Mouse (Mus musculus) neural tube, embryonic 10.5 days (tissue): ENCODE measurements around the gene Adig.

Experiments used
- DNase-seq: peaks from one replicate; pipeline ENCODE4 v3.0.0-alpha.2; 2017; ENCODE audit warnings: low spot score; ENCODE audit errors: extremely low spot score

The Adig gene

DNA sequence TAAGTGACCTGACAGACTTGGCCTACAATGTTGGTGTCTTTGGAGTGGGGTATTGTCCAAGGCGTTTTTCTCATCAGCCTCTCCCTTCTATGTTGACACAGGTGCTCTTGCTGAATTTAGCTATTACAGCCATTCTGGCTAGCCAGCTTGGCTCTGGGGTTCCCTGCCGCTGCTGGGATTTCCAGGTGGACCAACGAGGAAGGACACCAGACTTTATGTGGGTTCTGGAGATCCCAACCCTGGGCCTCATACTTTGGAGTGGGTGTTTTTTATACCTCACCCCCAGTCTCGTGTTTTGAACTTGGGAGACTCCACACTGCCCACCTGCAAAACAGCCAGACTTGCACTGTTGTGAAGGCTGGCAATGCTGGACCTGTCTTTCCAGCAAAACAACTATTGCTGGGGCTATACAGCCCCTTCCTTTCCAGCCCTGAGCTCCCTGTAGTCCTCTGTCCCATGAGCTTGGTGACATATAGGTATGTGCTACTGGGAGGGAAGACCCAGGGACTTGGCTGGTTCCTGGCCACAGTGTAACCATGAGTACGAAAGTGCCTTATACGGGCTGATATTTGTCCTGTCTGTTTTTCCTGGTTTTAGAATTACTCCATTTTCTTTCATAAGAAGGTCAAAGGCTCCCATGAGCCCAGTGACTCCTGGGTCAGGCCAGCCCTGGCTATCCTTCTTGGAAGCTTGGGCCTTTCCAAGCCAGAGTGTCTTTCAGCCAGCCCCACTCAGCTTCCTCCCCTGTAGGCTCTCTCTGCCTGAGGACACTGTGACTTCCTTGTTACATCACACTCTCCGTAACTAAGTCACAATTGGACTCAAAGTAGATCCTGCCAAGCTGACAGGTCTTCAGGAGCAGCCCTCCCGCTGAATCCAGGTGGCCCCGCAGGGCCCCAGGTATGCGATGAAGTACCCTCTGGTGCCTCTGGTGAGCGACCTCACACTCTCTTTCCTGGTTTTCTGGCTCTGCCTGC is at the start of gene Adig:
Gene Adig (plus strand): TSS at position 777 of the 977 bp plus-strand sequence.
- no peak for DNase-seq

DNA sequence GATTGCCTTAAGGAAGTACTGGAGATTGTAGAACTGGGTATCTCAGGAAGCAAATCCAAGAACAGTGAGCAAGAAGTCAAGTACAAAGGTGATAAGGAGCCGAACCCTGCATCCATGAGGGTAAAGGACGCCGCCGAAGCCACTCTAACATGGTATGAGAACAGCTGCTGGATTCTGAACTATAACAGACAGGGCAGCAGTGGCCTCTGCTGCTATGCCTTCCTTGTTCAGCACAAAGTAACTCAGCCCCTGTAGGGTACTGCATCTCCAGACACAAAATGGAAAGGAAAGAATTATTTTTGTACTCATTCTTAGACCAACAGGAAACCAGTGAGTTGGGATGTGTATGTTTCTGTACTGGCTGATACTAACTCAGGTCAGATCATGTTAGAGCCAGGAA is 46.0 kb upstream of the Adig start:
- no peak for DNase-seq

DNA sequence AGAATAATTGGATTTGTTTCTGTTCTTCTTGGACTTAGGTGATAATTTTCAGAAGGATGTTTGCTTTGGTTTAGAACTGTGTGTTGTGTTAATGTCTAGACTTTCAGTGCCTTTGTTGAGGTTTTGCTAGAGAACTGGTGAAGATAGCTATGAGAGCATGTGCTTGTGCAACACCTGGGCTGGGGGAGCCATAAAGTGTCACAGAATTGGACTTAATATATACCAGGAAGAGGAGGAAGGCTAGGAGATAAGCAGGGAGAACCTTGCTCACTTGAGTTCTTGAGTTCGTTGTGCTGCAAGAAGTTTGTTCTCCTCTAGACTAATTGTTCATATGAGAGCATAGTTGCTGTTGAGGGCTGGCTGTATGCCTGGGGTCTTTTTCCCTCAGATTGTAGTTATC is 44.8 kb upstream of the Adig start:
- DNase-seq = no peak

DNA sequence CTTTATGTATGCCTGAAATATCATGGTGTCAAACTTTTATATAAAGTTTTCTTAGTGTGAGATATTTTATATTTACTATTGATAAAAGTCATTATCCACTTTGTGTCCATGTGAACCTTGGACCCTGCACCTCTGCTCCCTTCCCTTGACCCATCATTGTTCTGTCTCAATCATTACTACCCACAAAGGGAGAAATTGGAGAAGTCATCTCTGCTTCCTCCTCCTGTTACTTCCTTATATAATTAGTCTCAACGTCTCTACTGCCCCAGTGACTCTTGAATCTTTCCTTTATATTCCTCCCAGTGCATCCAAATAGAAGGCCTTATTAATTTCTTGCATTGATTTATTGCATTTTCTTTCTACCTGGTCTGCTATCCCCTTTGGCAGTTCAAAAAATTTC is 40.0 kb upstream of the Adig start:
- no peak for DNase-seq

DNA sequence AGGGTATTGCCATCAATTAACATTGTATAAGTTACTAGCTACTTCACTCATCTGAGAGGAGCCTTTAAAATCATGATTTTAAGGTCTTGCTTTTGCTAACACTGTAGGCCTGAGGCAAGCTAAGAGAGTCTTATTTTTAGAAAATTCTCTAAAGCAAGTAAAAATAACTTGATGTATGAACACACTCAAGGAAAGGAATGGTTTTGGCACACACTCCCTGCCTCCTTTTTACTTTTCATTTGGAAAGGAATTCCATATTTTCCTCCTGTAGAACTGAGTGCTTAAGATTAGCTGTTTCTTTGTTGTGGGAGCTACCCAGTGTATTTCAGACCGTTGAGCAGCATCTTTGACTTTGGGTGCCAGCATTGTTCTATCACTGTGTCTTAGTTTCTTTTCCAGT is 28.3 kb upstream of the Adig start:
- DNase-seq = no peak

DNA sequence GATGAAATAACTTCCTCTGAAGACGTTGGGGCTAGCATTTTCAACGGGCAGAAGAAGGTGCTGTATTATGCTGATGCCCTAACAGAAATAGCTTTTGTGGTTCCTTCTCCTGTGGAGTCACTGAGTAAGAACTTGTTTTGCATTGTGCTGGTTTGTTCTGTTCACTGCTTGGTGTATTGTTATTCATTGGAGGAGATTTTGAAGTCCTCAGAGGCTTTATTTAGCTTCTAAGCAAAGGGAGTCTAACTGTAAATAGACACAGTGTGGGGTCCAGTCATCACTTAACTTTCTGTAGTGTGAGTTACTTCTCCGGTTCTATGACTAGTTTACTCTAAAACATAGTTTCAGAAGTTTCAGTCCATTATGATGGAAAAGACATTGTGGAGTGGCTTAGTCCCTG is 24.8 kb upstream of the Adig start:
- DNase-seq = no peak

DNA sequence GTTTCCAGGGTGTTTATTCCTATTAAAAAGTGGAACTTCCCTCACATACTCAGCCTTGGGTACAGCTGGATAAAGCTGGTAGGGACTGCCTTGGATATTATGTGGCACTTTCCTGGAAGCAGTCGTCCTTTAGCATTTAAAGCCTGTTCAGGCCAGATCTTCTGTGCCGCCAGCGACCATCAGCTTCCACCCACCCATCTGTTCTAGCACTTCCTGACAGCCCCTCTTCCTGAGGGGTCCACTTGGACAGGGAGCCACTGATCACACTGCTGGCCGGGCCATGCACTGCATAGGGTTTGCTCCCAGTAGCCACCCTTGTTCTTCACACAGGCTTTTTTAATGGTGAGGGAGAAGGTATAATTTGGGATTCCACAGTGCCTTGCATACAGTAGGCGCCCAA is 4.0 kb upstream of the Adig start:
- no peak for DNase-seq

DNA sequence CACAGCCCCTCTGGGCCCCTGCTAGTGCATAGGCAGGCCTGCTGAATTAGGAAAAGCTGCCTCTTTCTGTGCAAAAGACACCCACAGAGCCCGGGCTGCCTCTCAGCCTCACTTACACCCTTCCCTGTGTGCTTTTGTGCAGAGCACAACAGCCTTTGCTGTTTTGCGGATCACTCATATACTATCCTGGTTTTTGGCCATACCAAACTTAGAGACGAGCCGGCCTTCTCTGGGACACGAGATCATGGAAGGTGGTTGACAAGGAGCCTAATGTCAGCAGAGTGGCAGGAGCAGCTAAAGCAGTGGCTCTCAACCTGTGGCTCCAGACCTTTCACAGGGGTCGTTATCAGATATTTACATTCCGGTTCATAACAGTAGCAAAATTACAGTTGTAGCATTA is 814 bp downstream of the Adig start:
- DNase-seq = no peak

DNA sequence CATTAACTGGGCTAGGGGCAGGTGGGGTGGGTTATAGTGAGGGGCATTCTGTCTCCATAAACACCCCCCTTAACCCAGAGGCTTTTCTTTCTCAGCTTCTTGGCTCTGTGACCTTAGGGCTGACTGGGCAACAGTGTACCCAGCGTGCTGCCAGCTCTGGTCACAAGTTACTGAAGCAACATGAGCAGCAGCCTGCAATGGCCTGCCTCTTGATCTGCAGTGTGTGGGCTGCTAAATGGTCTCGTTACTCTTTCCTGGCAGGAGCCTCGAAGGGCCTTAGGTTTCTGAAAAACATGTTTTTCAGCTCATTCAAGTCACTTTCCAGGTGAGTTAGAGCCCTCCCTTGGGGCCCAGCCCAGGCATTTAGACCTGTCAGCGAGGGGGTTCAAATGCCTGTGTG is 1.3 kb downstream of the Adig start:
- no peak for DNase-seq

DNA sequence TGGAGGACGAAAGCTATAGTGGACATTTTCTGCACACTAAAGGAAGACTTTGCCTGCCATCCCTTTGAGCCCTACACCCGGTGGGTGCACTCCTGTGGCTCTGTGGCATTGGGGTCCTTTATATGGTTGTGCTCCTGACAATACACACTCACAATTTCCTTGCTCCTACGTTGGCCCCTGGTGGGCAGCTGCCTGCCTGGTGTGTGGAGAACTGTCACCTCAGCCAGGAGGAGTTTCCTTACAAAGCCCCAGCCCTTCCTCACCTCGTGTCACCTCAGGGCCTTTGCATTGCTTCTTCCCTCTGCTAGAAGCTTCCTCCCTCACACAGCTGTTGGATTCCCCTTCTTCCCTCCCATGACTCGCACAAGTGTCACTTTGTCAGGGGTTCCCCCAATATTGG is 4.1 kb downstream of the Adig start:
- no peak for DNase-seq

DNA sequence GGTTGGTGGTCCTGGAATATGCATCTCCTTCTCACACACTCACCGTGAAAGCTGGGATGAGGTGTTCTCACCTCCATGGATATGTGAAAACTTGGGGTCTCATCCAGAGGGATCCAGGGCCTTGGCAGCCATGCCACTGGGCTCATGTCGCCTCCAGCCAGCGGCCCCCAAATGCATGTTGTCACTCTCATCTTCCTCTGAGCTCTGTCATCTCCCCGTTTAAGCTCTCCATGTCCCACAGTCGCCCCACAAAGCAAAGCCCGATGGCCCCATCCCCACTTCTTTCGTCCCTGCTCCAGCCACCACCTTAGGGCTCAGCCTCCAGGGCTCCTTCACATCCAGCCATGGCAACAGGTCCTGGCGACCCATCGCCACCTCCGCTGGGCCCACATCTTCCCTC is 4.6 kb downstream of the Adig start:
- no peak for DNase-seq

DNA sequence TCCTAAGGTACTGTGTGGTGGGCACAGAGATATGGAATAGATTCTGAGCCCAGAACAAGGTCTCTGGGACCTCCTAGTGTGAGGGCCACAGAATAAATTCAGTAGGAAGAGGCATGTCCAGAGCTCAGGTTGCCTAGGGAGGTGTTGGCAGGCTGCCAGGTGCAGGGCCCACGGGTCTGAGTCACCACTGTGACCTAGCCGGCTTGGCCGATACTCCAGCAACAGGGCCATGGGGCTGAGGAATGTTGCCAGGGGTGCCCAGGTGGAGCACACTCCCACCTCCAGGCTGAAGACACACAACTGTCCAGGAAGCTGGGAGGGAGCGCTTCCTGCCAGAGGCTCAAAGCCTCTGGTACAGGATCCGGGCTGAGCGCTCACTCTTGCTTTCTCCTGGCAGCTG is 8.3 kb downstream of the Adig start:
- no peak for DNase-seq

DNA sequence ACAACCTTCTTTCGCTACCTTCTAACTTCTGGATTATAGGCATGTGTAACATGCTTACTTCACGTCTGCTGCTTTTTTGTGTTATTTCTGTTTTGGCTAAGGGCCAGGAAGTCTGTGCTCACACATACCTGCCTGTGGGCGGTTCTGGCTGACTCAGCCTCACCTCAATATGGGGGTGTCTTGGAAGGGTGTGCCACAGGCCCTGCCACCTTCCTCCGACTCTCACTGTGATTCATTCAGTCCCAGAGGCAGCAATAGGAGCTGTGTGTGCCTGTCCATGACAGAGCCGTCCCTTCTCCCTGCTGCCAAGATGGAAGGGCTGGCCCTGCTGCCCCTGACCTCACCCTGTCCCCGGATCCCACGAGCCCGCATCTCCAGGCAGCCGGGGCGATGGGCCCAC is 10.1 kb downstream of the Adig start, which contains the start of gene Arhgap40:
Gene Arhgap40 (plus strand): TSS at position 269 of the 400 bp plus-strand sequence.
- DNase-seq = no peak

DNA sequence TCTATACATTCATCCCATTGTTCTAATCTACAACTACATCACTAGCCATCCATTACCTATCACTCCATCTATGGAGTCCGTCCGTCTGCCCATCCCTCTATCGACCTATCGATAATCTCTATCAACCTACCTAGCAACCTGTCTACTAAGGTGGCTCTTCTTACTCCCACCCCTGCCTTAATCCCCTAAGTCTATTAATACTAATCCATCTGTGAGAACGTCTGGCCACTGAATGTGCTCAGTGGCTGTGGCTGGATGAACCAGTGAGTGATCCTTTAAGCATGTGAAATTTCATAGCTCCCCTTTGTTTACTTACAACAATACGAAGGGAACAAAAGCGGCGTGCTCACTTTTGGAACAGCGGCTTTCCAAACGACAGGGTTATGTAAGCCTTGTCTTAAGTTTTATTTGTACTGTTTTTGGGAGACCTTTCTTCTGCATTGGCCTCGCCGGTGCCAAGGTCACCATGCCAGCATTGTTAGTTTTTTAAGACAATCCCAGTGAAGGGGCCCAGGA is 11.5 kb downstream of the Adig start:
- DNase-seq = no peak

DNA sequence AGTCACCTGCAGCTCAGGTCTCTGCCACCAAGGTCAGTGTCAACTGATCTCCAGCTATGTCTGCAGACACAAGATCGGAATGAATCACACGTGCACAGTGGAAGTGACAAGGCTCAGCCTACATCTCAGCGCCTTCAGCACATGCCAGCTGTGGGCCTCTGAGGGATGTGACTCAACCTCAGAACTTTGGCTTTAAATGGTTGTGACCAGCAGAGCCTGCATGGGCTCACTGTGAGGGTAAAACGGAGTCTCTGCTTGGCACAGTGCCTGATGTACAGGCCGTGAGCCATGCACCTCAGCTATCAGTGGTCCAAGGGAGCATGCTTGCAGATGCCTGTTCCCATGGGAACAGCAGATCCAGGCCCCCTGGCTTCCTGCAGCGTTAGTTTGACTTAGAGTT is 16.2 kb downstream of the Adig start:
- no peak for DNase-seq

DNA sequence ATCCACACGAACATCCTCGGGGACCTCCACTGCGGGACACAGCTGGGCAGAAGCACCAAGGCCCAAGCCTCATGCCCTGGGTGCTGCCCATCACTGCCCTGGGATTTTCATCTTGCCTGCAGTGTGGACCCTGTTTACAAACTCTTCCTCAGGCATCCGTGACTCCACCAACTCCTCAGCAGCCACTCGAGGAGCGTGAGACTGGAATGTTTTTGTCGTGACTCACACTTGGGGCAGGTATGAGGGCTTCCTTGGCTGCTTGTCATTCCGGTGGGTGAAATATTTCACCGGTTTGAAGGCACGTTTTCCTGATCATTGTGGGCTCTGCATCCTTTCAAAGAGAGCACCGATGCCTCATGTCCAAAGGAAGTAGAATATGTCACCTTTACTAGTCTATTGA is 16.7 kb downstream of the Adig start:
- no peak for DNase-seq

DNA sequence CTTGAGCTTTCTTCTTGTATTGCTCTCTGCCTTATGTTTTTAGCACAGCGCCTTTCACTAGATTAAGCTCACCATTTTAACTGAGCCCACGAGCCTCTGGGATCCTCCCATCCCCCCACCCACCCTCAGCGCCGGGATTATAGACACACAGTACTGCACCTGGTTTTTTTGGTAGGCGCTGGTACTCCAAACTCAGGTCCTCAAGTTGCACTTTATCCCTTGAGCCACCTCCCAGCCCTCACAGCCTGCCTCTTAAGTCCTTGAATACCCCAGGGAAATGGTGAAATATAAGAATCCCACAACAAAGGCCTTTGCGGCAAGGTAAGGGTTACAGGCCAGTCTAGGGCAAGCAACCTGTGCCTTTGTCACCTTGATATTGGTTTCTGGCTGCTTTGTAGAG is 17.4 kb downstream of the Adig start:
- DNase-seq = no peak

DNA sequence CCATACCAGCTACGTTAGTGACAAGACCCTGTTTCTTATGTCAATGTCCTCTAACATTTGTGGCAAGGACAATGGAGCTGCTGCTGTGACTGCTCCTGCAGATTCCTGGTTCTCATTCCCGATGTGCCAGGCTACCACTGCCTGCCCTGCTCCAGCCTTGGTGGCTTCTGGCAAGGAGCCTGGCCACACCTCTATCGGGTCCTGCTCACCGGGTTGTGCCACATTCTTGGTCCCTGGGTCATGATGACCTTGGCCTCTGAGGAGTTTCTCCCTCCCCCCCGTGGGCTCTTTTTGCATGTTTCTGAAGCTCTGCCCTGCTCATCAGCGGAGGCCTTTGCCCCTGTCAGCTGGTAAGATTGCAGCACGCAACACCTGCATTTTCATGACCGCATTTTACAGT is 20.6 kb downstream of the Adig start:
- no peak for DNase-seq

DNA sequence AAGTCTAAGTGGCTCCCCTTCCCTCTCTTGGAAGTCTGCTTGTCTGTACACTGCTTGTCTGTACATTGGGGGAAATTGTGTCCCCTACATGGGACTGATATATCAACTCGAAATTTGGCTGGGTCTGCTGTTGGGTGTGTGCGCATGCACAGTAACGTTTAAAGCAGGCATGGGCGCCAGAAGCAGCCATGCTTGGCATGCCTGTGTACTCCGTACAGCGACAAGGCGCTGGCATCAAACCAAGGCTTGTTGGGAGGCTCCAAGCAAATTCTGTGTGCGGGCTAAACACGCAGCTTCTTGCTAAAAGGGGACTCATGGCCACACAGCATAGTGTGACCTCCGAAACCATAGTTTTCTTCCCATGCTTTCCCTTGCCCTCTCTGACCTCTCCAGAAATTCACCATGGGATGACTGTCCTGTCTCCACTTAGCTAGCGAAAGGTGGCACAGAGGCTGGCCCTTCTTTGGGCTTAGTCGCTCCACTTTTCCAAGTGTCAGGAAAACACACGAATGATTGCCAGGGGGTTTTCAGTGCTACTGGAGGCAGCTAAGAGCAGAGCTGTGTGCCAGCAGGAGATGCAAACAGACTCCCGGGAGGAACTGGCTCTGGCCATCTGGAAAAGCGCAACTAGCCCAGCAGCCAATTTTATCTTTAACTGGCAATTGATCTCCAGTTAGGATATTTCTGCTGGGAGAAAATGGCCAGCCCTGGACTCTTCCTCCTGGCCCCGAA is 21.9 kb downstream of the Adig start:
- DNase-seq = no peak

DNA sequence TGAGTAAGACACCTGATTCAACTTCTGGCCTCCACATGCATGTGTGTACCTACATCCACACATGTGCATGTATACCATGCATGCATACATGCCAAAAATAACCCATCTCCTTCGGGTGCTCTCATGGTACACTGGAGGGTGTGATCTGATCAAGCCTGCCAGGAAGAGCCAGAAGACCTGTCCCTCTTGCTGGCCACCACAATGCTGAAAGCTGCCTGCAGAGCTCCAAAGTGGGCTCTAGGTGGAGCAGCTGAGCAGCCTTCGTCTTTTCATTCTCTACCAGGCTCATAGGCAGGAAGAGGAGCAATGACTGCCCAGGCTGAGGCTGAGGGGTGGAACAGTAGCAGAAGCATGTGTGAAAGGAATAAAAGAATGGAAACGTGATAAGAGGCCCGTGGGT is 31.7 kb downstream of the Adig start:
- DNase-seq = peak; percentile 54

DNA sequence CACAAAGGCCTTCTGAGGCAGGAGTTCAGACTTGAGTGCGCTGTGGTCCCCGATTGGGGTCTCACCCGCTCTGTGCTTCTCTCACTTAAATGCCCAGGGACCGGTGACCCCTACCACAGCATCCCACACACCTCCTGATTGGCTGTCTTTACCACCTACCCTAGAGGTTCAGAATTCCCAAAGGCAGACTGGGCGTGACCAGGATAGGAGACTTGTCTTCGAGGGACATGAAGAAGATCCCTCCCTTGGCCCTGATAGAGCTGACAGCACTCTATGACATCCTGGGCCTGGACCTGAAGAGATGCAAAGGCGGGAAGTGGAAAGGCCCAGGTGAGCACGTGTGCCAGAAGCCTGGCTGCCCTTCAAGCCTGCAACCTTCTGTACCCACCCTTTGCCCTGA is 32.1 kb downstream of the Adig start:
- no peak for DNase-seq
